Mouse (Mus musculus) testis, adult 2 months (tissue): ENCODE measurements at regions not wholly inside any gene's neighbourhood (a gene's known extent, or its start where the extent isn't known, plus 50 kb on each side); places are given as distances from the start of the nearest gene placed in this dataset.
A peak's percentile ranks its signal among the peaks of the same experiment; 100 is the strongest.

Experiments
- H3K27ac ChIP-seq: fragments of 200-500 bp; 2 replicates; pipeline ENCODE4 v1.5.1; 2012; ENCODE audit warnings: low read depth, low read length; ENCODE audit not compliant: control insufficient read depth, insufficient read depth
- H3K27me3 ChIP-seq: fragments of 200-500 bp; 2 replicates; pipeline ENCODE4 v1.6.1; 2012; ENCODE audit warnings: mild to moderate bottlenecking, low read length, moderate library complexity; ENCODE audit not compliant: control insufficient read depth, insufficient read depth
- H3K36me3 ChIP-seq: fragments of 200-500 bp; 2 replicates; pipeline ENCODE4 v1.6.1; 2012; ENCODE audit warnings: mild to moderate bottlenecking, low read length; ENCODE audit not compliant: control insufficient read depth, insufficient read depth
- H3K4me1 ChIP-seq: fragments of 200-500 bp; 2 replicates; pipeline ENCODE4 v1.6.1; 2012; ENCODE audit warnings: low read length; ENCODE audit not compliant: control insufficient read depth, insufficient read depth
- H3K4me3 ChIP-seq: fragments of 200-500 bp; 2 replicates; pipeline ENCODE4 v1.5.1; 2012; ENCODE audit warnings: low read depth, mild to moderate bottlenecking, low read length, moderate library complexity, mixed read lengths; ENCODE audit not compliant: control insufficient read depth
- CTCF ChIP-seq: fragments of 200-500 bp; IDR thresholded peaks from 2 replicates; pipeline ENCODE4 v1.5.1; 2012; ENCODE audit warnings: low read depth, mild to moderate bottlenecking, inconsistent platforms, low read length, moderate library complexity; ENCODE audit not compliant: control insufficient read depth, insufficient read depth, insufficient replicate concordance
- POLR2A ChIP-seq: fragments of 200-500 bp; IDR thresholded peaks from 2 replicates; pipeline ENCODE4 v1.6.1; 2012; ENCODE audit warnings: low read depth, mild to moderate bottlenecking, inconsistent platforms, low read length, moderate library complexity; ENCODE audit not compliant: control insufficient read depth

DNA sequence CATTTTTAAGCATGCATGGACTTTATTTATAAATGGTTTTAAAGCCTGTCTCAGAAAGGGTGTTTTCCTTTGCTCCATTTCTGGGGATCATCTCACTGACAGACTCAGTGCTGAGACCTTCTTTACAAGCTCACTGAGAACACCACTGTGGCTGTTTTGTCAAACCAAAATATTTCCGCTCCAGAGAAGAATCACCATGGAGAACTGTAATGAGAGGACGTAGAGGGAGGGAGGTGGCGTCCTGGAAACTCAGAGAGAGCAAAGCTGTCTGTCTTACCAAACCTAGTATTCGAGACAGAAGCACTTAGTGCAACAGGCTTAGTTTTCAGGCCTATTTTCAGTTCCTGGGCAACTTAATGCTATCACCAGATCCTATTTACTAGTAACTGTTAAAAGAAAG lies 2565.5 kb upstream of the 5930422O12Rik start:
- no peak overlapping the region for H3K27ac ChIP-seq
- no peaks in the 10 kb centered on the region for H3K36me3 ChIP-seq
- no peaks in the 10 kb centered on the region for H3K27me3 ChIP-seq
- H3K4me1 ChIP-seq = no peaks in the 10 kb centered on the region
- TF ChIP-seq CTCF (no peak), POLR2A (no peak)
- no peak overlapping the region for H3K4me3 ChIP-seq

DNA sequence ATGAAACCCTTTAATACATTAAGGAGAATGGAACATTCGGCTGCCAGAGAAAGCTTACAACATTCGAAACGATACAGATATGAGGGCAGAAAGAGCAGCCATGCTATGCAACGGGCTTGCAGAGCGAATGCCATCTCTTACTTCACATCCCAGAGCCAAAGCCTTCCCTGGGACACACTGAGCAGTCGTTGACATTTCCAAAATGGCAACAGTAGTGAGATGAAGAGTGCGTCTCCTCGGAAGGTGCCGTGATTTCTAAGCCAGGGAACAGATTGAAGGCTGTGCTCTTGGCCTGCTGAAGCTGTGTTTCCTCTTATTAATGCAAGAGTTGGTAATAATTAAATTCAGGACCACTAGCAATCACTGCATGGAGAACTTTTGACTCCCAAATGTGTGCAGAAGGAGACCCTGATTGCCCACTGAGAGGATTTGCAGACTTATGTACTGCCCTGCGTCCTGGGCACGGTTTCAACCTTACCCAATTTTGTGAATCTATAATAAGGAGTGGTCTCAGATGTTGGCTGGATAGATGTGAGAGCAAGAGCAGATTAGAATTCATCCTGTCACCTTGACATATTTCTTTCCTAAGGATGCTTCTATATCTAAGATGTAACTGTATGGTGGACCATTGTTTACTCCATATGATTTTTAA lies 2522.3 kb upstream of the 5930422O12Rik start:
- Histone ChIP-seq H3K4me3 (no peak overlapping the region), H3K27ac (no peak overlapping the region), H3K36me3 (no peaks in the 10 kb centered on the region), H3K4me1 (no peaks in the 10 kb centered on the region), H3K27me3 (no peaks in the 10 kb centered on the region)
- TF ChIP-seq POLR2A = no peak
- TF ChIP-seq CTCF = no peak

DNA sequence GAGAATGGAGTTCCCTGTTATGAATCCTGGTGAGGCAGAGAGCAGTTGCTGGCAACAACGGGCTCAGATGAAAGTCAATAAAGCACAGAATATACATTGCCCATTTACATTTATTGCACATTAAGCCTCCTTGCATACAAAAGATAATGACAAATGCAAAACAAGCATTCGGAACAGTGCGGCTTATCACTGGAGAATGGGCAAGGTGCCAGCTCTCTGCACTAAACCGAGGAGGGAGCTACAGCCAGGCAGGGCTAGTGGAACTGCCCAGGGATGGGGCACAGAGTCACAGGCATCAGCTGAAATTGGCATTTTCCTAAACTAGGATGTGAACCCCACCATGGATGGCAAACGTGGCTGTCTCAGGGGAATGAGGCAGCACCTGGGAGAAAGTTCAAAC lies 2514.8 kb upstream of the 5930422O12Rik start:
- peaks cover 2% of the 10 kb centered on the region for H3K4me1 ChIP-seq
- H3K4me3 ChIP-seq = no peak overlapping the region
- H3K27ac ChIP-seq = no peak overlapping the region
- TF ChIP-seq POLR2A (no peak), CTCF (no peak)
- no peaks in the 10 kb centered on the region for H3K36me3 ChIP-seq
- H3K27me3 ChIP-seq = no peaks in the 10 kb centered on the region

DNA sequence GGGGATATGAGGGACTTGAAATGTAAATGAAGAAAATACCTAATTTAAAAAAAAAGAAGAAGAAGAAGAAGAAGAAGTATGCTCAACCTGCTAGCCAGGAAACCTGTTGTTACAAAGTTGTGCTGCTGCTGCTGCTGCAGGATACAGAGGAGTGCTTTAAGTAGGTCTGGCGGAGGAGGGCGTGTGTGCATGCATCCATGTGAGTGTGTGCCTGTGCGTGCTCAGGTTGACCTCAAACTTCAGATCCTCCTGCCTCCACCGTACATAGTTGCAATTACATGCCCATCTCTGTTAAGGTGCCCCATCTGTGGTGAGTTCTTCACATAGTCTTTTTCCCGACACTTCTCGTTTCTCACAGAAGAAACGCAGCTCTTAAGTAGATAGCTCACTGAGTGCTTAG lies 2513.4 kb upstream of the 5930422O12Rik start:
- H3K4me3 ChIP-seq = no peak overlapping the region
- TF ChIP-seq POLR2A (no peak), CTCF (no peak)
- H3K27me3 ChIP-seq = no peaks in the 10 kb centered on the region
- peaks cover 2% of the 10 kb centered on the region for H3K4me1 ChIP-seq
- no peaks in the 10 kb centered on the region for H3K36me3 ChIP-seq
- H3K27ac ChIP-seq = no peak overlapping the region

DNA sequence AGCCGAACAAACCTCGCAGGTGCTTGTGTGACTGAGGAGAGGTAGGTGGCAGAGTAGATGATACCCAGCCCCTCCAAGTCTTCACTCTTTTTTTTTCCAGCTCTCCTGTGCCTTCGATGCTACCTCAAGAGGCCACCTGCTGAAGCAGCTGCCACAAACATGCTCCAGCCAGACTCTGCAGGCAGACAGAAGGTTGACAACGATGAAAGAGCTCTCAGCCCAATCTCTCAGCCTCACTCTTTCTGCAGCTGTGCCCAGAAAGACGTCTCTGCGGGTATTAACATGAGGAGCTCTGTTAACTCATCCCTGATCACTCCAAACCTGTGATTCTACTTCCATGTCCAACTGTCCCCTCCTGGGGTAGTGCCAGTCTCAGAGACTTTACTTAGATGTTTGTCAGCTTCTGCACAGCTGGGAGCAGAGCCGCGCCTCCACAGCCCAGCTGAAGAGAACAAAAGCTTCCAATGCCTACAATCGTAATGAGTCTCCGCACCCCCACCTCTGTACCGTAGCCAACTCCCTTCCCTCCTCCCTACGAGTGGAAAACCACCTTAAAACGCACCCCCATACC lies 2512.8 kb upstream of the 5930422O12Rik start:
- H3K4me1 ChIP-seq = peaks cover 2% of the 10 kb centered on the region
- H3K27me3 ChIP-seq = no peaks in the 10 kb centered on the region
- no peak overlapping the region for H3K27ac ChIP-seq
- TF ChIP-seq CTCF = no peak
- no peak for TF ChIP-seq POLR2A
- no peak overlapping the region; the same call in none of the 2 replicates for H3K4me3 ChIP-seq
- no peaks in the 10 kb centered on the region for H3K36me3 ChIP-seq

DNA sequence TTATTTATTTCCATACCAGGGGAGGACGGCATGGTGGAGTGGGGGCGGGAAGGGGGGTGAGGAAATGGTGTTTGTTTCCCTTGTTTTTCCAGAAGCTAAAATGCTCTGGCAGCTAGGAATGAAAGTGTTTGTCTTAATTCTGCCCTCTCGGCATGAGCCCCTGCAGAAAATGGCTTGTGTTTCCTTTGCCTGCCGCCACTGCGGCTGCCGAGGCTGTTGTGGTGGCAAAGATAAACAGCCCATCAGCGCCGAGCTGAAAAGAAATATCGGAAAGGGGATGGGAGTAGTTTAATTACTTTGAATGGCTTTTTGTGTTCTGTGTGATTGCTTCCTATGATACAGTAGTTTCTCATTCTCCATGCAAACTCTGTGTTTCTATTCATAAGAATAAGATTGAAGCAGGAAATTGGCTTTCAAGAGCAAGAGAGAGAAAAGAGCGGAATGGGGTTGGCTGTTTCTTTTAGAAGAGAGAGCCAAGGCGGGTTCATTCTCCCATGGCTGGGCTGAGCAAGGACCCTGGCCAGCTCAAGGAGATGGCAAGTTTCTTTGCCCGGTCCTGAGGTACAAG lies 2512.2 kb upstream of the 5930422O12Rik start:
- no peaks in the 10 kb centered on the region for H3K36me3 ChIP-seq
- TF ChIP-seq CTCF (no peak), POLR2A (no peak)
- H3K27me3 ChIP-seq = no peaks in the 10 kb centered on the region
- H3K4me1 ChIP-seq = peaks cover 2% of the 10 kb centered on the region
- H3K4me3 ChIP-seq = no peak overlapping the region; the same call in none of the 2 replicates
- no peak overlapping the region for H3K27ac ChIP-seq

DNA sequence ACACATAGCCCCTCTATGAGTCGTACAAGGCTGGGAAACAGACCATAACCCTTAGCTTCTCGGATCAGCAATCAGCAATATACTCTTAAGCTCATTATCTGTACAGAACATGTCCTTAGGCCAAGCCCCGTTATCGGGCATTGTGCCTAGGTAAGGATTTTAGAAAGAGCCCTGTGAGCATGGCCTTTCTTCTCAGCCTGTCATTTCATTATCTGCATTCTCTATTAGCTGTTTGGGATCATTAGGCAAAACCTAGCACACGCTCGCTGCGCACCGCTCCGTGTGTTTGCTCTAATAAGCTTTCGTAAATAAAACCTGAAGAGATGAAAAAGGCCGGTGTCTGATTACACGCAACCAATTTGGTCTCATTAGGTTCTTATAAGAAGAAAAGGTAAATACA lies 2507.1 kb upstream of the 5930422O12Rik start:
- no peak overlapping the region for H3K4me3 ChIP-seq
- TF ChIP-seq POLR2A = no peak
- no peak for TF ChIP-seq CTCF
- H3K36me3 ChIP-seq = no peaks in the 10 kb centered on the region
- H3K27ac ChIP-seq = no peak overlapping the region
- no peaks in the 10 kb centered on the region for H3K4me1 ChIP-seq
- no peaks in the 10 kb centered on the region for H3K27me3 ChIP-seq

DNA sequence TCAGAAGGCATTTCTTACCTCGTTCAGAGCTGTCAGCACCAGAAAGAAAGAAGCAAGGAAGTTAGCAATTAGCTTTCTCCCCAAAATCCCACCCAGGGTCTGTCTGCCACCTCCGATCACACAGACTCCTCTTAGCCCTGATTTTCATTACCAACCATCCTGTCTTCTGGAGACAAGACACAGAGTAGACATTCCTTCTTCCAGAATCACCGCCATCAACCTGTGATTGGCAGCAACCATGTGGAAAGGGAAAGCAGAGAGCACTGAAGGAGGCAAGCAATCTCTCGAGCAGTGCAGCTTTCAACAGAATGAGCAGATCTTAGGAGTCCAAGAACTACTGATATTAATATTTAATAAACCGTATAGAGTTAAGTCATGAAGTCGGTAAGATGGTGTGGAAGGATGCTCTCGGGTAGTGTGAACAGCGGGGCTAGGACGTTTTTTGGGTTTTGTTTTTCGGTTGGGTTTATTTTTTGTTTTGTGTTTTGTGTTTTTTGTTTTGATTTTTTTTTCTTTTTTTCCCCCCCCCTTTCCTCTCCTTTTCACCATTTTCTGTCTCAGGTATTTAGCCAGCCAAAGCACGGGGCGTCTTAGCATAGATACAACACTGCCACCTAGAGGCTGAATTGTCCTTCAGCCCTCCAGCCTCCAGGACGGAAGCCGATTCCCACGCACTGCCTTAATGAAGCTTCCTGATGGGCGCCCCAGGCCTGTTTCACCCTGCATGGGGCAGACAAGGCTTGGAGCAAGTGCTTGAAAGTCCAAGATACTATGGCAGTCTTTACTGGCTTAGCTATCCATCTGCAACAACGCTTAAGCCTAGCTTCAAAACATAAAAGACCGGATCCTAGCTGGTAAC lies 2505.0 kb upstream of the 5930422O12Rik start:
- Histone ChIP-seq H3K27ac (no peak overlapping the region), H3K36me3 (no peaks in the 10 kb centered on the region), H3K27me3 (no peaks in the 10 kb centered on the region), H3K4me1 (no peaks in the 10 kb centered on the region), H3K4me3 (no peak overlapping the region)
- TF ChIP-seq POLR2A (no peak), CTCF (peak; percentile 74; the same call in 1 of the 2 replicates)
